Mouse (Mus musculus) kidney, adult 2 months (tissue): Measurements from ENCODE around the gene Sctr. TPM values are rescaled to one million over a fixed set of nuclear protein-coding genes. Genes with fewer than 3 reads are reported as not detected.

Source experiments
- DNase-seq: peaks from one replicate; pipeline ENCODE4 v3.0.0; 2021
- H3K27ac ChIP-seq: fragments of 200-500 bp; 2 replicates; pipeline ENCODE4 v1.5.1; 2012; ENCODE audit warnings: low read depth, low read length, control low read depth, inconsistent platforms; ENCODE audit not compliant: insufficient read depth
- H3K27me3 ChIP-seq: fragments of 200-500 bp; replicated peaks from 2 replicates; pipeline ENCODE4 v1.6.1; 2012; ENCODE audit warnings: mild to moderate bottlenecking, moderate library complexity, low read length, inconsistent platforms; ENCODE audit not compliant: control insufficient read depth, insufficient read depth
- H3K36me3 ChIP-seq: fragments of 200-500 bp; 2 replicates; pipeline ENCODE4 v1.6.1; 2012; ENCODE audit warnings: mild to moderate bottlenecking, moderate library complexity, low read length, inconsistent platforms; ENCODE audit not compliant: control insufficient read depth, insufficient read depth
- H3K4me1 ChIP-seq: fragments of 200-500 bp; 2 replicates; pipeline ENCODE4 v1.6.1; 2011; ENCODE audit warnings: low read length; ENCODE audit not compliant: control insufficient read depth, insufficient read depth
- H3K4me3 ChIP-seq: fragments of 200-500 bp; 2 replicates; pipeline ENCODE4 v1.5.1; 2011; ENCODE audit warnings: mild to moderate bottlenecking, low read depth, low read length, control low read depth; ENCODE audit not compliant: insufficient read depth
- CTCF ChIP-seq: fragments of 200-500 bp; conservative IDR thresholded peaks from 2 replicates; pipeline ENCODE4 v1.5.1; 2011; ENCODE audit warnings: low read depth, mild to moderate bottlenecking, control low read depth, low read length, moderate library complexity, mixed read lengths; ENCODE audit not compliant: insufficient read depth, insufficient read length
- POLR2A ChIP-seq: fragments of 200-500 bp; IDR thresholded peaks from one replicate; pipeline ENCODE4 v1.6.1; 2011; ENCODE audit warnings: low read depth, low read length, control low read depth
- WGBS: fragments of 180-500 bp; shearing (Covaris S2); methylation state at CpG from one replicate; pipeline ENCODE4 v1.1.7; 2018; 5-methylcytosine and 5-hydroxymethylcytosine counted together
- polyA plus RNA-seq: library from polyadenylated mRNA; depleted of rRNA; stranded (reverse); fragments of >200 nt; gene quantifications from 2 replicates; pipeline ENCODE4 v1.2.3, GENCODE M21; 2012

Sctr gene
- polyA plus RNA-seq, 1 experiment: 1.4 TPM

DNA sequence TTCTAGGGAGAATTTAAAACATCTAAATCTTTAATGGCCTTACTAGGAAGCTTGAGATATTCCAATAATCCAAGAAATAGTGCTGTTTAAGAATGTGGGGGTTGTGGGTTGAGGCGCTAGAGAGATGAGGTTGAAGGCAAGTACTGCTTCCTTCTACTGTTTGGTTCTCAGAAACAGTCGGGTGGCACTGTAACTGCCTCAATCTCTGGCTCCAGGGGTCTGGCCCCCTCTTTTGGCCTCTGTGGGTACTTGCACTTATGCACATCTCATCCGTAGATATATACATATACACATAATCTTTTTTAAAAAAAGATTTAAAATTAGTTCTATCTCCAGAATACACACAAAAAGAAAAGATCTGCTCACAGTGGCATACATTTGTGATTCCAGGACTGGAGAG is 12.2 kb downstream of the Sctr start:
- no peak for TF ChIP-seq CTCF
- TF ChIP-seq POLR2A: no peak

DNA sequence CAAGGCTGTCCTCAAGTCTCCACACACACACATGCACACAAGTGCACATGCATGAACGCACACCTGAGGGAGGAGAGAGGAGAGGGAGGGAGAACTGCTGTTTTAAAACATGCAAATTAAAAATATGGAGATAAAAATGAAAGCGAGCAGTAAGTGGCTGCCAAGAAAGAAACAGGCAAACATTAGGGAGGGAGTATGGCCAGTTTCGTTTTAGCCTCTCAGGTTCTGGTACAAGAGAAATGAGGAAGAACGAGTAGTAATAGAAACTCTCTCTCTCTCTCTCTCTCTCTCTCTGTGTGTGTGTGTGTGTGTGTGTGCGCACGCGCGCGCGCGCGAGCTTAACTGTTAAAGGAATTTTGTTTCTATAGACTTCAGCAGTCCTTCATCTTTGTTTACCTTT is 12.7 kb downstream of the Sctr start:
- DNase-seq: no peak
- 86% methylated on average over 12 of the region's 12 CpGs for WGBS
- H3K4me3 ChIP-seq: no peak overlapping the region
- H3K36me3 ChIP-seq: no peaks in the 10 kb centered on the region
- TF ChIP-seq CTCF (no peak), POLR2A (no peak)
- H3K4me1 ChIP-seq: peaks cover 7% of the 10 kb centered on the region
- no peaks in the 10 kb centered on the region for H3K27me3 ChIP-seq
- H3K27ac ChIP-seq: no peak overlapping the region

More for the DNA sequence above, 12.2 kb downstream of the Sctr start:
- Histone ChIP-seq H3K27me3 (no peaks in the 10 kb centered on the region), H3K4me3 (no peak overlapping the region), H3K27ac (no peak overlapping the region), H3K36me3 (no peaks in the 10 kb centered on the region), H3K4me1 (peaks cover 2% of the 10 kb centered on the region; the same call in 1 of the 2 replicates)
- no peak for DNase-seq
- WGBS: 80% methylated on average over 3 of the region's 3 CpGs

DNA sequence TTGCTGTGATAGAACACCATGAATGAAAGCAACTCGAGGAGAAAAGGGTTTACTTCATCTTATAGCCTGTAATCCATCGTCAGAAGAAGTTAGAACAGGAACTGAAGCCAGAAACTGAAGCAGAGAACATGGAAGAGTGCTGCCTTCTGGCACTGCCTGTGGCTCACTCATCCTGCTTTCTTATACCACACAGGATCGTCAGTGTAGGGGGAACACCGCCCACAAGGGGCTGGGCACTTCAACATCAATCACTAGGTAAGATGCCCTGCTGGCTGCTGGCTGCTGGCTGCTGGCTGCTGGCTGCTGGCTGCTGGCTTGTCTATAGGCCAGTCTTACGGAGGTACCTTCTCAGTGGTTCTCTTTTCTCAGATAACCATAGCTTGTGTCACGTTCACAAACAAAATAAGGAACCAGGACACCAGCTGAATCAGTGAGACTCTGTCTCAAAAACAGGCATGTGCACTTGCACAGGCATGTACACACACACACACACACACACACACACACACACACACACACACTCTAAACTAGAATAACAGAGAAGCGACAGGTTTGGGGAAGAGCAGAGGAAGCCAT is 13.7 kb downstream of the Sctr start:
- Histone ChIP-seq H3K4me3 (no peak overlapping the region), H3K4me1 (peaks cover 16% of the 10 kb centered on the region), H3K27ac (no peak overlapping the region), H3K27me3 (no peaks in the 10 kb centered on the region), H3K36me3 (no peaks in the 10 kb centered on the region)
- WGBS: 70% methylated on average over 7 of the region's 7 CpGs
- no peak for DNase-seq
- no peak for TF ChIP-seq CTCF
- TF ChIP-seq POLR2A: no peak

- TF ChIP-seq CTCF: no peak
- whole genome bisulfite sequencing: 81% methylated on average over 17 of the region's 17 CpGs
- H3K4me3 ChIP-seq: no peak overlapping the region
- H3K27ac ChIP-seq: no peak overlapping the region
- peaks cover 16% of the 10 kb centered on the region for H3K4me1 ChIP-seq
- no peak for DNase-seq
- H3K36me3 ChIP-seq: no peaks in the 10 kb centered on the region
- no peaks in the 10 kb centered on the region for H3K27me3 ChIP-seq
Observed at GRCm38 (mm10) chr1:120021951-120022350, 15.3 kb downstream of the Sctr start.

GRCm38 (mm10) chr1:120024331-120025049 is 17.8 kb downstream of the Sctr start:
- H3K27me3 ChIP-seq: no peaks in the 10 kb centered on the region
- no peaks in the 10 kb centered on the region for H3K36me3 ChIP-seq
- peaks cover 16% of the 10 kb centered on the region for H3K4me1 ChIP-seq
- DNase-seq: peak; percentile 92
- no peak for TF ChIP-seq CTCF
- TF ChIP-seq POLR2A: no peak
- H3K27ac ChIP-seq: peak overlapping the region; percentile 72
- no peak overlapping the region for H3K4me3 ChIP-seq
- WGBS: 29% methylated on average over 10 of the region's 10 CpGs

DNA sequence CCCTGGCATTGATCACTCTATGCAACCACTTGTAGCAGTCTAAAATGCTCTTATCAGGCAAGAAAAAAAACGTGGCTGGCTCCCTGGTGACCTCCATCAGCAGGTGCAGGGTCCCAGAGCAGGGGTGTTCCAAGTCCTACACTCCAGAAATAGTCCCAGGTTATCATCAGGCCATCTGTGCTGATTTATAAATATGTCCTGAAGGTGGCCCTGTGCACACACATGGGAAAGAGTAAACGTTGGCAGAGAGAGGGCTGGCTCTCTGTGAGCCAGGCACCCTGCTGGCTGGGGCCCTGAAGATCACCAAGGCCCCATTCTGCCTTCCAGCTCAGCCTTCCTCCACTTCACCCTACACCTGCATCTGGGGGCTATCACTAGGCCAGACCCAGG is 18.4 kb downstream of the Sctr start:
- Histone ChIP-seq H3K4me1 (peaks cover 16% of the 10 kb centered on the region), H3K27ac (peak overlapping the region; percentile 72), H3K27me3 (no peaks in the 10 kb centered on the region), H3K36me3 (no peaks in the 10 kb centered on the region), H3K4me3 (no peak overlapping the region)
- WGBS: 13% methylated on average over 2 of the region's 2 CpGs
- DNase-seq: peak; percentile 28
- TF ChIP-seq CTCF (0 out of 2 replicates have a peak, but pooled peaks have one; percentile 6), POLR2A (no peak)

DNA sequence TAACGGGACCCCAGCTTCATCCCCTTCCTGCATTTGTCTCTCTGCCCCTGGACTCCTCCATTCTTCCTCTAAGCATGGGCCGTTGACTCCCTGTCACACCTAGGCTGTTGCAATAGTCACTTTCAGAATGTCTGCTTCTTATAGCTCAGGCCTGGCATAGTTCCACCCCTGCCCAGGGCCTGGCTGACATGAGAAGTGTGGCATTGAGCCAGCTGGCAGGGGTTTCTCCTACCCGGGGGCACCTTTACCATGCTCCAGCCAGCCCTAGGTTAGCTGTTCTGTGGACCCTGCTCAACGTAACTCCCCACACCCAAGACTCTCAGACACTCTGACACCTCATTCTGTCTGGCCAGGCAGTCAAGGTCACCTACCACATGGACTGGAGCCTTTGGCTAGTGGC is 21.0 kb downstream of the Sctr start:
- WGBS: 30% methylated on average over 4 of the region's 4 CpGs
- Histone ChIP-seq H3K36me3 (no peaks in the 10 kb centered on the region), H3K4me3 (no peak overlapping the region), H3K27ac (no peak overlapping the region), H3K27me3 (no peaks in the 10 kb centered on the region), H3K4me1 (peaks cover 16% of the 10 kb centered on the region)
- TF ChIP-seq POLR2A: no peak
- no peak for TF ChIP-seq CTCF
- DNase-seq: peak; percentile 69
